Mouse (Mus musculus) C2C12 (cell line): ENCODE results near the gene Elof1. TPM values are rescaled to one million over a fixed set of nuclear protein-coding genes. Genes with fewer than 3 reads are reported as not detected.
A peak's percentile ranks its signal among the peaks of the same experiment; 100 is the strongest.

Source experiments
- H3K27me3 ChIP-seq: one replicate; pipeline ENCODE4 v1.6.1; 2011; ENCODE audit not compliant: control insufficient read depth, insufficient read depth, insufficient read length
- H3K36me3 ChIP-seq: one replicate; pipeline ENCODE4 v1.6.1; 2011; ENCODE audit not compliant: control insufficient read depth, insufficient read depth
- H3K4me3 ChIP-seq: one replicate; pipeline ENCODE4 v1.5.1; 2011; ENCODE audit warnings: mild to moderate bottlenecking, control low read depth; ENCODE audit not compliant: poor library complexity, insufficient read depth, severe bottlenecking
- H3K79me2 ChIP-seq: one replicate; pipeline ENCODE4 v1.6.1; 2011; ENCODE audit not compliant: control insufficient read depth, insufficient read depth
- H3K79me3 ChIP-seq: one replicate; pipeline ENCODE4 v1.6.1; 2011; ENCODE audit warnings: low read depth, control low read depth
- H3ac ChIP-seq: one replicate; pipeline ENCODE3; 2011; ENCODE audit warnings: low read depth; ENCODE audit not compliant: control insufficient read depth, insufficient read length
- CEBPB ChIP-seq: IDR thresholded peaks from one replicate; pipeline ENCODE4 v1.6.1; 2011; ENCODE audit warnings: low read depth, mild to moderate bottlenecking, control low read depth, moderate library complexity
- CTCF ChIP-seq: IDR thresholded peaks from one replicate; pipeline ENCODE4 v1.5.1; 2011; ENCODE audit not compliant: control insufficient read depth, insufficient read depth, insufficient read length
- FOSL1 ChIP-seq: IDR thresholded peaks from one replicate; pipeline ENCODE4 v1.8.0; 2011; ENCODE audit warnings: mild to moderate bottlenecking, low read length; ENCODE audit not compliant: poor library complexity, insufficient read depth, severe bottlenecking
- MAX ChIP-seq: IDR thresholded peaks from one replicate; pipeline ENCODE4 v1.6.1; 2011; ENCODE audit warnings: mild to moderate bottlenecking, control low read depth
- MYOD1 ChIP-seq: IDR thresholded peaks from one replicate; pipeline ENCODE4 v1.6.1; 2011; ENCODE audit warnings: low read depth; ENCODE audit not compliant: control insufficient read depth, insufficient read length
- MYOG ChIP-seq: IDR thresholded peaks from one replicate; pipeline ENCODE4 v1.6.1; 2011; ENCODE audit not compliant: control insufficient read depth, insufficient read length; ENCODE audit errors: extremely low read depth
- USF1 ChIP-seq: IDR thresholded peaks from one replicate; pipeline ENCODE4 v1.6.1; 2011; ENCODE audit warnings: low read depth, mild to moderate bottlenecking, control low read depth, moderate library complexity
- microRNA-seq: library from miRNA; unstranded; fragments of <30 nt; microRNA quantifications from one replicate; pipeline ENCODE4, GENCODE M21; 2019; ENCODE audit warnings: borderline microRNAs expressed
- polyA plus RNA-seq: library from polyadenylated mRNA; unstranded; fragments of >200 nt; fragmentation: generic; extraction: Trizol; gene quantifications from one replicate; pipeline ENCODE4 v1.2.1, GENCODE M21; 2012; ENCODE audit warnings: missing spikeins

Gene Elof1
- polyA plus RNA-seq, 1 experiment = 183 TPM

- no peak overlapping the region for H3K4me3 ChIP-seq
- TF ChIP-seq MYOG (no peak), MYOD1 (no peak), CTCF (no peak), MAX (no peak), FOSL1 (no peak)
- H3K79me3 ChIP-seq = no peaks in the 10 kb centered on the region
- peaks cover 15% of the 10 kb centered on the region for H3K36me3 ChIP-seq
- H3ac ChIP-seq = no peak overlapping the region
- no peaks in the 10 kb centered on the region for H3K79me2 ChIP-seq
- H3K27me3 ChIP-seq = no peaks in the 10 kb centered on the region
Observed at GRCm38 (mm10) chr9:22069881-22070553, 47.0 kb downstream of the Elof1 start.

GRCm38 (mm10) chr9:22067195-22067594 lies 49.8 kb downstream of the Elof1 start:
- Histone ChIP-seq H3K36me3 (peaks cover 26% of the 10 kb centered on the region), H3ac (no peak overlapping the region), H3K27me3 (no peaks in the 10 kb centered on the region), H3K4me3 (no peak overlapping the region), H3K79me3 (no peaks in the 10 kb centered on the region), H3K79me2 (no peaks in the 10 kb centered on the region)
- TF ChIP-seq MYOG (no peak), MYOD1 (no peak), USF1 (no peak), FOSL1 (no peak), CEBPB (no peak), MAX (no peak), CTCF (no peak)

- Histone ChIP-seq H3K79me2 (no peaks in the 10 kb centered on the region), H3K4me3 (no peak overlapping the region), H3K36me3 (peaks cover 26% of the 10 kb centered on the region), H3K27me3 (no peaks in the 10 kb centered on the region), H3K79me3 (no peaks in the 10 kb centered on the region), H3ac (no peak overlapping the region)
- TF ChIP-seq CTCF (peak; percentile 53), CEBPB (no peak)
Observed at GRCm38 (mm10) chr9:22066433-22066832, 50.5 kb downstream of the Elof1 start.

DNA sequence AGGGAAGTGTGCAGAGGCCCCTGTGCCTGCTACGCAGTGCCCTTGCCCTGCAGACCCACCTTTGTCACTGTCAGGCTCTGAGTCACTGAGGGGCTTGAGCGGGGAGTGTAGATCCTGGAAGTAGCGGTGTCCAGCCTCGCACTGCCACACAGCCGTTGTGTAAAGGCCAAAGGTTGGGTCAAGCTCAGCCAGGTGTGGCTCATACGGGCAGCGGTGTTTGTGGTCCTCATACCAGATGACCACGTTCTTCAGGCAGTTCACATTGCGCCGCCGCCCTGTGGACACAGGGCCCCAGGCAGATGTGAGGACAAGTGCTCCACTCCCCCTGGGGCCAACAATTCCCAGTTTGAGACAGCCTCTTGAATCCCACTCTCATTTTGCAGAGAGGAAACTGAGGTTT lies 51.3 kb downstream of the Elof1 start:
- no peaks in the 10 kb centered on the region for H3K79me3 ChIP-seq
- TF ChIP-seq FOSL1 = no peak
- TF ChIP-seq USF1 = no peak
- no peak for TF ChIP-seq MAX
- TF ChIP-seq CTCF = no peak
- no peak for TF ChIP-seq CEBPB
- no peak for TF ChIP-seq MYOG
- no peak for TF ChIP-seq MYOD1

DNA sequence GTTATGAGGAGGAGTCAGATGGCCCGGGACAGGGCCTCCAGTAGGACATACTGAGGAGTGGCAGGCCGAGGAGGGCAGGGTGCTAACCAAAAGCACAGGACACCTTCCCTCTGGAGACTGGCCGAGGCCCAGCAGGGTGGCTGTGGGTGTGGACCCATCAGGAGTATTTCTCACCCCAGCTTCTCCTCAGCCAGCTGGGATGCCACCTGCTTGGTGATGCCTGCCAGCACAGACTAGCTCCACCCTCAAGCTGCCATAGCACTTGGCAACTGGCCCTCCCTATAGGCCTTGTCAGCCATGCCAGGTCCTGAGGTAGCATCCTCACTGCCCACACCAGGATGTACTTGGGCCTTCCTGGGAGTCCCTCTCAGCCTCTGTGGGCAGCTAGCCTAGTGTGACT lies 52.6 kb downstream of the Elof1 start:
- H3K36me3 ChIP-seq = peaks cover 26% of the 10 kb centered on the region
- no peak overlapping the region for H3K4me3 ChIP-seq
- H3K79me3 ChIP-seq = no peaks in the 10 kb centered on the region
- H3K27me3 ChIP-seq = no peaks in the 10 kb centered on the region
- no peak overlapping the region for H3ac ChIP-seq
- no peak for TF ChIP-seq CTCF
- no peak for TF ChIP-seq MAX
- no peak for TF ChIP-seq MYOG
- no peak for TF ChIP-seq MYOD1
- no peak for TF ChIP-seq USF1
- TF ChIP-seq FOSL1 = no peak
- TF ChIP-seq CEBPB = no peak
- no peaks in the 10 kb centered on the region for H3K79me2 ChIP-seq

More for the DNA sequence above, 51.3 kb downstream of the Elof1 start:
- peaks cover 26% of the 10 kb centered on the region for H3K36me3 ChIP-seq
- no peaks in the 10 kb centered on the region for H3K79me2 ChIP-seq
- no peaks in the 10 kb centered on the region for H3K27me3 ChIP-seq
- H3K4me3 ChIP-seq = no peak overlapping the region
- no peak overlapping the region for H3ac ChIP-seq

Small RNA genes lying within 50 kb of the gene (microRNA-seq; reads per million reads assigned to microRNA genes)
- gene Mir7084 = 0.36 reads per million

Other genes starting within 250 kb of the Elof1 start
- 12.2 TPM for gene Rab3d, start 199.0 kb downstream of the Elof1 start, polyA plus RNA-seq
- 1.1 TPM for gene Ccdc159, start 189.7 kb downstream of the Elof1 start, polyA plus RNA-seq
- 17.2 TPM for gene Tmem205, start 189.6 kb downstream of the Elof1 start, polyA plus RNA-seq
- gene Plppr2, start 180.1 kb downstream of the Elof1 start, polyA plus RNA-seq = 11.6 TPM
- 8.7 TPM for gene Swsap1, start 161.4 kb downstream of the Elof1 start, polyA plus RNA-seq
- gene Epor, start 153.7 kb downstream of the Elof1 start, polyA plus RNA-seq = 6.3 TPM
- 7.0 TPM for gene Rgl3, start 127.7 kb downstream of the Elof1 start, polyA plus RNA-seq
- gene Ccdc151, start 114.5 kb downstream of the Elof1 start, polyA plus RNA-seq = 0.21 TPM
- 134 TPM for gene Prkcsh, start 114.4 kb downstream of the Elof1 start, polyA plus RNA-seq
- gene Elavl3, start 65.1 kb downstream of the Elof1 start, polyA plus RNA-seq = 0.02 TPM
- not detected for gene Gm49318, start 45.9 kb downstream of the Elof1 start, polyA plus RNA-seq
- 8.0 TPM for gene Zfp653, start 45.8 kb downstream of the Elof1 start, polyA plus RNA-seq
- 32.6 TPM for gene Ecsit, start 31.7 kb downstream of the Elof1 start, polyA plus RNA-seq
- 52.4 TPM for gene Cnn1, start 18.0 kb downstream of the Elof1 start, polyA plus RNA-seq
- gene Acp5, start 18.5 kb upstream of the Elof1 start, polyA plus RNA-seq = 0.08 TPM
- 47.9 TPM for gene Pigyl, start 39.7 kb upstream of the Elof1 start, polyA plus RNA-seq
- gene Zfp872, start 70.9 kb upstream of the Elof1 start, polyA plus RNA-seq = not detected
- 4.5 TPM for gene Zfp809, start 108.5 kb upstream of the Elof1 start, polyA plus RNA-seq
- gene Zfp599, start 142.7 kb upstream of the Elof1 start, polyA plus RNA-seq = 0.76 TPM
- gene Zfp810, start 190.5 kb upstream of the Elof1 start, polyA plus RNA-seq = 1.5 TPM